Mouse (Mus musculus) embryonic fibroblast, embryonic 13.5 days (primary cell): ENCODE results near the gene Rpl32.

ENCODE experiments used
- CTCF ChIP-seq: IDR thresholded peaks from 2 replicates; pipeline ENCODE4 v1.5.1; 2011; ENCODE audit warnings: mild to moderate bottlenecking, control low read depth, low read length, moderate library complexity, borderline replicate concordance; ENCODE audit not compliant: insufficient read depth
- POLR2A ChIP-seq: IDR thresholded peaks from 2 replicates; pipeline ENCODE4 v1.6.1; 2011; ENCODE audit warnings: low read depth, mild to moderate bottlenecking, control low read depth, low read length, moderate library complexity

DNA sequence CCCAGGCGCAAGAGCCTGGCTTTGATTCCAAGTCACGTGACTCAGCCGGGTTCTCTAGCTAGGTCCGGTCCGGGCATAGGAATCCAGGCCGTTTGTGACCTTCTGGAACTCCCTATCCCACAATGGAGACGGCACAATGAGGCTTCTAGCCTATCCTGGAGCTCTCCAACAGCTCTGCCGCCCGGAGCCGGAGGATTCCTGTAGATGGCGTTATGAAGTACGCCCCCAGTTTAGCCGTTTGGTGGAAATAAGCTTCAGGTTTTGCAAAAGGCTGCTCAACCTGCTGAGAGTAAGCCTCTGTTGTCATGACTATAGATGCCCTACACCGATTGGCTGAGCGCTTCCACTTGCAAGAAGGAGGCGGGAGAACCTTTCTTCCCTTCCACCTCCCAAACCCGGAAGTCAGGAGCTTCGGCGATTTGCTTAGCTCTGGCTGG is 29.6 kb upstream of the Rpl32 start, which contains the start of gene Efcab12:
- TF ChIP-seq POLR2A (0 out of 2 replicates have a peak, but pooled peaks have one; percentile 27), CTCF (no peak)
